In the genomic region with DNA sequence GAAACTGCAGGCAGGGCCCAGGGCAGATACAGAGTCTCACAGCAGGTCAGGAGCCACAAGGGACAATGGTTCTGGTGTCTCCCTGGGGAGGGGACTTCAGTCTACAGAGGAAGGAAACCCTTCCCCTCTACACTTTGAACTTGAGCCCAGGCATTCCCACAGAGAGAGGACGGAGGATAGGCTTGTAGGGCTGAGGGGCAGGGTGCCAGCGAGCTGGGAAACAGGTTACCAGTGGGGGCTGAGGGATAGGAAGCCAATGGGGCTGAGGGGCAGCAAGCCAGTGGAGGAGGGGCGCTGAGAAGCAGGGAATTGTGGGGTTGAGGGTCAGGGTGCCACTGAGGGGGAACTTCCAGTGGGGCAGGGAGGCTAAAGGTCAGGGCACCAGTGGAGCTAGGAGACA, we compare ENCODE assay signal across 17 mouse cellular contexts. TPM values are rescaled to one million over a fixed set of nuclear protein-coding genes. Genes with fewer than 3 reads are reported as not detected.
DNase-seq lines count a peak whose midpoint lies in the region; ATAC-seq and TF ChIP-seq lines count a peak whose summit lies in the region.
"Had no signal": no experiment of that assay in that cellular context is flagged by ENCODE, and none has a peak within 500 bp of the region (broad histone marks: within the 10 kb centered on the region; RNA-seq: fewer than 3 reads in every experiment).

No protein-coding gene starts in this region.

- no peak overlapping the region for H3K27ac ChIP-seq in kidney, embryonic 16.5 days (ENCODE audit: low read length)
- H3K27ac ChIP-seq in midbrain, embryonic 10.5 days (replicated peaks) = peak overlapping the region; percentile 50; the same call in 1 of the 2 replicates
- no peak overlapping the region for H3K27ac ChIP-seq in midbrain, postnatal 0 days (ENCODE audit: low read depth, low read length)
- H3K27ac ChIP-seq: embryonic facial prominence, embryonic 12.5 days; heart, embryonic 15.5 days; stomach, postnatal 0 days had no signal

- peaks cover 15% of the 10 kb centered on the region for H3K4me1 ChIP-seq in kidney, embryonic 16.5 days (ENCODE audit: insufficient read depth, low read length)
- peaks cover 16% of the 10 kb centered on the region for H3K4me1 ChIP-seq in midbrain, embryonic 10.5 days
- H3K4me1 ChIP-seq in midbrain, postnatal 0 days (ENCODE audit: insufficient read depth, low read length) = no peaks in the 10 kb centered on the region
- H3K4me1 ChIP-seq: embryonic facial prominence, embryonic 12.5 days had no signal

- no peak overlapping the region for H3K4me3 ChIP-seq in kidney, embryonic 16.5 days (ENCODE audit: low read length)
- H3K4me3 ChIP-seq in midbrain, embryonic 10.5 days = no peak overlapping the region
- no peak overlapping the region for H3K4me3 ChIP-seq in midbrain, postnatal 0 days (ENCODE audit: low read depth, low read length)
- H3K4me3 ChIP-seq: embryonic facial prominence, embryonic 12.5 days; heart, embryonic 15.5 days had no signal

- H3K36me3 ChIP-seq in kidney, embryonic 16.5 days (ENCODE audit: insufficient read depth, low read length) = no peaks in the 10 kb centered on the region
- H3K36me3 ChIP-seq in midbrain, embryonic 10.5 days = no peaks in the 10 kb centered on the region
- no peaks in the 10 kb centered on the region for H3K36me3 ChIP-seq in midbrain, postnatal 0 days (ENCODE audit: insufficient read depth, low read length)
- H3K36me3 ChIP-seq: embryonic facial prominence, embryonic 12.5 days; heart, embryonic 15.5 days had no signal

- no peaks in the 10 kb centered on the region for H3K9me3 ChIP-seq in kidney, embryonic 16.5 days (ENCODE audit: low read length)
- no peaks in the 10 kb centered on the region for H3K9me3 ChIP-seq in midbrain, embryonic 10.5 days (replicated peaks)
- no peaks in the 10 kb centered on the region for H3K9me3 ChIP-seq in midbrain, postnatal 0 days (ENCODE audit: low read length)
- H3K9me3 ChIP-seq: embryonic facial prominence, embryonic 12.5 days; heart, embryonic 15.5 days had no signal

- H3K4me2 ChIP-seq in kidney, embryonic 16.5 days (replicated peaks; ENCODE audit: low read depth, low read length) = no peak overlapping the region
- no peak overlapping the region for H3K4me2 ChIP-seq in midbrain, postnatal 0 days (ENCODE audit: low read depth, low read length, poor library complexity, severe bottlenecking)
- H3K4me2 ChIP-seq: embryonic facial prominence, embryonic 12.5 days; heart, embryonic 15.5 days had no signal

- no peak overlapping the region for H3K9ac ChIP-seq in kidney, embryonic 16.5 days (replicated peaks; ENCODE audit: low read length)
- H3K9ac ChIP-seq in midbrain, postnatal 0 days (replicated peaks; ENCODE audit: low read length, poor library complexity, severe bottlenecking) = no peak overlapping the region
- H3K9ac ChIP-seq: embryonic facial prominence, embryonic 12.5 days; heart, embryonic 15.5 days had no signal

- no peaks in the 10 kb centered on the region for H3K27me3 ChIP-seq in kidney, embryonic 16.5 days (ENCODE audit: insufficient read depth, low read length)
- peaks cover 3% of the 10 kb centered on the region for H3K27me3 ChIP-seq in midbrain, embryonic 10.5 days (ENCODE audit: low read depth, poor library complexity, severe bottlenecking)
- H3K27me3 ChIP-seq in midbrain, postnatal 0 days (ENCODE audit: insufficient read depth, low read length) = no peaks in the 10 kb centered on the region
- H3K27me3 ChIP-seq: embryonic facial prominence, embryonic 12.5 days had no signal

- no peak for ATAC-seq in kidney, embryonic 16.5 days (ENCODE audit: low FRiP score, low TSS enrichment)
- no peak for ATAC-seq in midbrain, postnatal 0 days (ENCODE audit: low FRiP score)
- no peak for ATAC-seq in CD4-positive, CD25-positive, alpha-beta regulatory T cell, adult 4 months
- ATAC-seq: hindbrain, embryonic 16.5 days had no signal

- TF ChIP-seq CTCF in midbrain, postnatal 0 days (IDR thresholded peaks at IDR 0.05) = no peak

- DNase-seq in adrenal gland, postnatal 14 days = peak; percentile 40
- no peak for DNase-seq in adrenal gland, postnatal 4 days (ENCODE audit: low spot score in 2 of 2)
- peak; percentile 34 for DNase-seq in kidney, adult 9 months
- DNase-seq in midbrain, embryonic 10.5 days (ENCODE audit: low spot score) = no peak
- no peak for DNase-seq in midbrain, postnatal 0 days (ENCODE audit: low spot score)
- DNase-seq in right cerebral cortex, adult 2 months (ENCODE audit: low spot score in 2 of 2) = no peak
- DNase-seq: cerebellum, postnatal 25 days; retina, postnatal 1 day; spleen, adult 18-20 months; thymus, postnatal 25 days had no signal

- 44% methylated on average over 3 of the region's 3 CpGs for WGBS in kidney, embryonic 16.5 days
- 46% methylated on average over 3 of the region's 3 CpGs for WGBS in midbrain, embryonic 10.5 days
- 47% methylated on average over 3 of the region's 3 CpGs for WGBS in midbrain, postnatal 0 days

RNA-seq across cellular contexts. Expression of a gene that starts 29.4 kb away (rescaled TPM):
- 25.3 and 33.2 TPM in 2 replicates for total RNA-seq in adrenal gland, postnatal 14 days (2021)
- total RNA-seq in adrenal gland, postnatal 4 days (2021) = 10 to 100 TPM; 26.5 to 27.3 TPM
- 4.7 and 5.3 TPM in 2 replicates for polyA plus RNA-seq in kidney, embryonic 16.5 days (2015; fragmentation: Nextera tagmentation; extraction: Ambion mirVana)
- 1.7 and 1.8 TPM in 2 replicates for polyA plus RNA-seq in midbrain, embryonic 10.5 days (2016; fragmentation: Nextera tagmentation; extraction: Ambion mirVana)
- total RNA-seq in midbrain, postnatal 0 days (2014; rRNA removed) = 3.6 and 3.7 TPM in 2 replicates
- polyA plus RNA-seq in midbrain, postnatal 0 days (2015; fragmentation: Nextera tagmentation; extraction: Ambion mirVana) = 1.3 TPM in 2 replicates
- 10 to 100 TPM in 1 of 2 experiments, 1 to 10 TPM in 1; 9.1 to 12.2 TPM for polyA plus RNA-seq in CD4-positive, CD25-positive, alpha-beta regulatory T cell, adult 4 months (2017; shearing (Covaris generic))

RNA-seq across cellular contexts. Expression of a gene that starts 42.7 kb away (rescaled TPM):
- total RNA-seq in adrenal gland, postnatal 14 days (2021) = 3.9 and 6.0 TPM in 2 replicates
- 1 to 10 TPM; 5.8 to 6.6 TPM for total RNA-seq in adrenal gland, postnatal 4 days (2021)
- 0.67 and 0.91 TPM in 2 replicates for polyA plus RNA-seq in kidney, embryonic 16.5 days (2015; fragmentation: Nextera tagmentation; extraction: Ambion mirVana)
- 2.8 and 4.9 TPM in 2 replicates for polyA plus RNA-seq in midbrain, embryonic 10.5 days (2016; fragmentation: Nextera tagmentation; extraction: Ambion mirVana)
- total RNA-seq in midbrain, postnatal 0 days (2014; rRNA removed) = 118 and 132 TPM in 2 replicates
- 124 and 126 TPM in 2 replicates for polyA plus RNA-seq in midbrain, postnatal 0 days (2015; fragmentation: Nextera tagmentation; extraction: Ambion mirVana)
- not detected for polyA plus RNA-seq in CD4-positive, CD25-positive, alpha-beta regulatory T cell, adult 4 months (2017; shearing (Covaris generic))
- total RNA-seq: monocyte, adult 5-6 weeks had no signal

Comparison
In these comparisons a context has a peak if more than half of its experiments do, and no peak if none do; other contexts are left out.
1. DNase-seq: peak in adrenal gland, postnatal 14 days (single experiment) and kidney, adult 9 months (single experiment); none in adrenal gland, postnatal 4 days (0 of 2), midbrain, embryonic 10.5 days (single experiment), midbrain, postnatal 0 days (single experiment) and right cerebral cortex, adult 2 months (0 of 2).
2. RNA of a gene that starts 42.7 kb away (polyA plus RNA-seq): 124 to 126 TPM in midbrain, postnatal 0 days; 2.8 to 4.9 TPM in midbrain, embryonic 10.5 days, 0.67 to 0.91 TPM in kidney, embryonic 16.5 days and not detected in CD4-positive, CD25-positive, alpha-beta regulatory T cell, adult 4 months; every median in the first group is over 10 times any median in the second.